In genomic region chr7:138845544-138846391, GRCm38 (mm10) we compare ENCODE assay signal across 8 mouse cellular contexts. TPM values are rescaled to one million over a fixed set of nuclear protein-coding genes. Genes with fewer than 3 reads are reported as not detected.
A peak's percentile ranks its signal among the peaks of the same experiment; 100 is the strongest.
DNase-seq lines count a peak whose midpoint lies in the region; ATAC-seq and TF ChIP-seq lines count a peak whose summit lies in the region.

Gene Ppp2r2d, plus strand, starts transcription at chr7:138846079.
Gene Mapk1ip1, minus strand, starts transcription at chr7:138846273.

- H3K27me3 ChIP-seq in MEL (ENCODE audit: control insufficient read depth in 1 of 2, insufficient read depth in 2 of 2, low read length in 2 of 2) = no peaks in the 10 kb centered on the region
- H3K27me3 ChIP-seq in cerebellum, adult 2 months (ENCODE audit: control insufficient read depth, insufficient read depth, low read length) = no peaks in the 10 kb centered on the region
- H3K27me3 ChIP-seq in forebrain, postnatal 0 days (ENCODE audit: insufficient read depth, low read length) = no peaks in the 10 kb centered on the region
- no peaks in the 10 kb centered on the region for H3K27me3 ChIP-seq in lung, embryonic 15.5 days

- peak within 1 kb of the TSS; percentile 91 for H3K27ac ChIP-seq in MEL (ENCODE audit: control insufficient read depth, low read depth, low read length)
- H3K27ac ChIP-seq in cerebellum, adult 2 months (ENCODE audit: insufficient read depth, low read length) = peak within 1 kb of the TSS; percentile 91
- peak within 1 kb of the TSS; percentile 98 for H3K27ac ChIP-seq in forebrain, postnatal 0 days (ENCODE audit: low read depth, low read length)
- peak within 1 kb of the TSS; percentile 97 for H3K27ac ChIP-seq in lung, embryonic 15.5 days

- H3K9me3 ChIP-seq in MEL (replicated peaks; ENCODE audit: insufficient read depth, low read length) = no peaks in the 10 kb centered on the region
- no peaks in the 10 kb centered on the region for H3K9me3 ChIP-seq in forebrain, postnatal 0 days (ENCODE audit: low read length)
- no peaks in the 10 kb centered on the region for H3K9me3 ChIP-seq in lung, embryonic 15.5 days

- peak; percentile 25 for TF ChIP-seq RAD21 in MEL (IDR thresholded peaks at IDR 0.05; ENCODE audit: low read depth, low read length)

- peak; percentile 59 to 84 (median 77) for TF ChIP-seq CTCF in MEL (IDR thresholded peaks at IDR 0.05 in 2 of 3, conservative IDR thresholded peaks at IDR 0.05 in 1 of 3; ENCODE audit: control insufficient read depth in 1 of 3, insufficient read depth in 1 of 3, low read depth in 2 of 3, low read length in 3 of 3, poor library complexity in 1 of 3, severe bottlenecking in 1 of 3)
- TF ChIP-seq CTCF in cerebellum, adult 2 months (IDR thresholded peaks at IDR 0.05; ENCODE audit: borderline replicate concordance, insufficient read depth, low read depth, low read length) = peak; percentile 65; the same call in 1 of the 2 replicates
- peak; percentile 82 for TF ChIP-seq CTCF in forebrain, postnatal 0 days (IDR thresholded peaks at IDR 0.05; ENCODE audit: low read depth)

- no peak; a peak in 1 of 4 replicates for TF ChIP-seq EP300 in MEL (IDR thresholded peaks at IDR 0.05; ENCODE audit: low read depth in 1 of 2, low read length in 2 of 2)

- peaks cover 9 to 21% of the 10 kb centered on the region in 2 experiments for H3K36me3 ChIP-seq in MEL (ENCODE audit: control insufficient read depth in 1 of 2, insufficient read depth in 2 of 2, low read length in 2 of 2)
- peaks cover 16% of the 10 kb centered on the region; the same call in 1 of the 2 replicates for H3K36me3 ChIP-seq in forebrain, postnatal 0 days (ENCODE audit: insufficient read depth)
- peaks cover 10% of the 10 kb centered on the region; the same call in 1 of the 2 replicates for H3K36me3 ChIP-seq in lung, embryonic 15.5 days

- peaks cover 37% of the 10 kb centered on the region for H3K79me2 ChIP-seq in MEL (ENCODE audit: control insufficient read depth, insufficient read depth, low read length, poor library complexity)

- peak within 1 kb of the TSS; percentile 96 for H3K9ac ChIP-seq in MEL (ENCODE audit: control insufficient read depth, low read depth, low read length, poor library complexity, severe bottlenecking)
- peak within 1 kb of the TSS; percentile 93 for H3K9ac ChIP-seq in forebrain, postnatal 0 days
- H3K9ac ChIP-seq in lung, embryonic 15.5 days = peak within 1 kb of the TSS; percentile 96

- peak; percentile 96 for DNase-seq in MEL (ENCODE audit: low read depth, low spot score)
- DNase-seq in cerebellum, adult 2 months = peak; percentile 96 to 98
- DNase-seq in forebrain, postnatal 0 days = peak; percentile 98
- DNase-seq in heart, postnatal 4 days = peak; percentile 98
- peak; percentile 91 to 94 for DNase-seq in layer of hippocampus, adult 8-10 months (ENCODE audit: low spot score in 2 of 2)
- DNase-seq in ovary, adult 18-20 months (ENCODE audit: low spot score) = peak; percentile 97
- DNase-seq in thymus, postnatal 0 days (ENCODE audit: low spot score) = peak; percentile 94

- peaks cover 0 to 26% of the 10 kb centered on the region in 2 experiments; a peak in 3 of 4 replicates for H3K4me1 ChIP-seq in MEL (ENCODE audit: control insufficient read depth in 1 of 2, insufficient read depth in 2 of 2, low read length in 2 of 2)
- H3K4me1 ChIP-seq in cerebellum, adult 2 months (ENCODE audit: control insufficient read depth, insufficient read depth, low read length) = peaks cover 21% of the 10 kb centered on the region
- H3K4me1 ChIP-seq in forebrain, postnatal 0 days (ENCODE audit: insufficient read depth) = peaks cover 35% of the 10 kb centered on the region
- peaks cover 32% of the 10 kb centered on the region for H3K4me1 ChIP-seq in lung, embryonic 15.5 days

- TF ChIP-seq POLR2A in MEL (IDR thresholded peaks at IDR 0.05; ENCODE audit: control insufficient read depth in 1 of 2, insufficient read depth in 1 of 2, low read depth in 1 of 2, low read length in 2 of 2, poor library complexity in 1 of 2) = peak; percentile 34 to 74; a peak in 3 of 4 replicates
- peak; percentile 95 for TF ChIP-seq POLR2A in cerebellum, adult 2 months (IDR thresholded peaks at IDR 0.05; ENCODE audit: borderline replicate concordance, insufficient read depth, low read length)

- peak within 1 kb of the TSS; percentile 88 for H3K4me2 ChIP-seq in forebrain, postnatal 0 days (ENCODE audit: low read depth)
- H3K4me2 ChIP-seq in lung, embryonic 15.5 days = peak within 1 kb of the TSS; percentile 86

- WGBS in cerebellum, adult 2 months = under 1% methylated on average over 51 of the region's 51 CpGs
- whole genome bisulfite sequencing in forebrain, postnatal 0 days = under 1% methylated on average over 51 of the region's 51 CpGs
- WGBS in lung, embryonic 15.5 days = under 1% methylated on average over 51 of the region's 51 CpGs

- ATAC-seq in forebrain, postnatal 0 days = peak; percentile 93
- peak; percentile 97 for ATAC-seq in lung, embryonic 15.5 days (ENCODE audit: borderline replicate concordance, extremely low read depth, low FRiP score, low TSS enrichment)

- peak within 1 kb of the TSS; percentile 87 to 99 for H3K4me3 ChIP-seq in MEL (ENCODE audit: control insufficient read depth in 1 of 2, insufficient read depth in 1 of 2, low read depth in 2 of 2, low read length in 2 of 2)
- H3K4me3 ChIP-seq in cerebellum, adult 2 months (replicated peaks; ENCODE audit: insufficient read depth, low read depth, low read length) = peak within 1 kb of the TSS; percentile 82
- peak within 1 kb of the TSS; percentile 99 for H3K4me3 ChIP-seq in forebrain, postnatal 0 days (ENCODE audit: low read depth, low read length)
- H3K4me3 ChIP-seq in lung, embryonic 15.5 days = peak within 1 kb of the TSS; percentile 98

TF ChIP-seq in MEL, 35 proteins besides CTCF, POLR2A, EP300 and RAD21:
- peak; percentile 47; the same call in 1 of the 2 replicates for TF ChIP-seq TCF12 (IDR thresholded peaks at IDR 0.05; ENCODE audit: low read depth, low read length)
- TF ChIP-seq GATA1 (IDR thresholded peaks at IDR 0.05; ENCODE audit: low read depth, low read length) = no peak
- TF ChIP-seq SMC3 (IDR thresholded peaks at IDR 0.05; ENCODE audit: low read depth, low read length) = peak; percentile 39
- peak; percentile 65 for TF ChIP-seq SIN3A (IDR thresholded peaks at IDR 0.05; ENCODE audit: low read length)
- 0 out of 2 replicates have a peak, but pooled peaks have one; percentile 35 for TF ChIP-seq ELF1 (IDR thresholded peaks at IDR 0.05; ENCODE audit: low read depth, low read length)
- peak; percentile 53 for TF ChIP-seq ETS1 (IDR thresholded peaks at IDR 0.05; ENCODE audit: low read depth, low read length)
- no peak; the same call in 1 of the 2 replicates for TF ChIP-seq MXI1 (IDR thresholded peaks at IDR 0.05; ENCODE audit: low read depth, low read length)
- peak; percentile 72 for TF ChIP-seq NELFE (IDR thresholded peaks at IDR 0.05; ENCODE audit: low read depth, low read length)
- no peak for TF ChIP-seq E2F4 (IDR thresholded peaks at IDR 0.05; ENCODE audit: borderline replicate concordance, low read depth, low read length)
- peak; percentile 65; the same call in 1 of the 2 replicates for TF ChIP-seq MAX (IDR thresholded peaks at IDR 0.05; ENCODE audit: low read length)
- peak; percentile 66; the same call in 1 of the 2 replicates for TF ChIP-seq POLR2AphosphoS2 (IDR thresholded peaks at IDR 0.05; ENCODE audit: low read length)
- peak; percentile 64; the same call in 1 of the 2 replicates for TF ChIP-seq KAT2A (conservative IDR thresholded peaks at IDR 0.05; ENCODE audit: low read depth, low read length)
- TF ChIP-seq HCFC1 (IDR thresholded peaks at IDR 0.05; ENCODE audit: low read depth, low read length) = peak; percentile 92
- TF ChIP-seq ZNF384 (IDR thresholded peaks at IDR 0.05; ENCODE audit: low read depth, low read length) = peak; percentile 16; the same call in 1 of the 2 replicates
- no peak; the same call in 1 of the 2 replicates for TF ChIP-seq JUND (IDR thresholded peaks at IDR 0.05; ENCODE audit: low read depth, low read length)
- TF ChIP-seq MEF2A (IDR thresholded peaks at IDR 0.05; ENCODE audit: extremely low read depth, insufficient replicate concordance, low read depth, low read length, poor library complexity, severe bottlenecking) = no peak
- TF ChIP-seq ZC3H11A (IDR thresholded peaks at IDR 0.05; ENCODE audit: low read depth, low read length) = peak; percentile 6; the same call in 1 of the 2 replicates
- TF ChIP-seq ZMIZ1 (IDR thresholded peaks at IDR 0.05; ENCODE audit: low read depth, low read length) = peak; percentile 69; the same call in 1 of the 2 replicates
- no peak for TF ChIP-seq CHD1 (IDR thresholded peaks at IDR 0.05; ENCODE audit: low read depth, low read length)
- TF ChIP-seq MAZ (IDR thresholded peaks at IDR 0.05; ENCODE audit: low read depth, low read length) = peak; percentile 89; the same call in 1 of the 2 replicates
- TF ChIP-seq NRF1 (IDR thresholded peaks at IDR 0.05; ENCODE audit: insufficient read depth, low read depth, low read length, poor library complexity, severe bottlenecking) = peak; percentile 87
TF ChIP-seq in MEL: peak in this region for 15.

RNA-seq across cellular contexts. Expression of gene Ppp2r2d, which starts in this region (rescaled TPM):
- total RNA-seq in MEL (2012; rRNA removed) = 29.8 and 30.9 TPM in 2 replicates
- polyA plus RNA-seq in MEL (2012; ENCODE audit: insufficient read depth in 1 of 2, insufficient read length in 2 of 2, low read depth in 1 of 2, low replicate concordance in 2 of 2, missing spikeins in 1 of 2) = 10 to 100 TPM in 1 of 2 experiments, not detected in 1; 46.6 TPM
- 70.0 and 74.9 TPM in 2 replicates for polyA plus RNA-seq in cerebellum, adult 2 months (2012; rRNA removed)
- 115 TPM in 2 replicates for total RNA-seq in forebrain, postnatal 0 days (2014; rRNA removed)
- polyA plus RNA-seq in forebrain, postnatal 0 days (2015; fragmentation: Nextera tagmentation; extraction: Ambion mirVana) = 90.3 and 99.4 TPM in 2 replicates
- total RNA-seq in heart, postnatal 4 days (2021) = 10 to 100 TPM; 55.6 to 59.7 TPM
- 10 to 100 TPM; 59.5 to 72.0 (median 61.3) TPM for total RNA-seq in layer of hippocampus, adult 8-10 months (2022)
- polyA plus RNA-seq in lung, embryonic 15.5 days (2015; fragmentation: Nextera tagmentation; extraction: Ambion mirVana) = 38.9 and 41.0 TPM in 2 replicates
- 26.5 and 32.3 TPM in 2 replicates for polyA plus RNA-seq in thymus, postnatal 0 days (2015; fragmentation: Nextera tagmentation; extraction: Ambion mirVana)

RNA-seq across cellular contexts. Expression of gene Mapk1ip1, which starts in this region (rescaled TPM):
- 2.1 and 2.8 TPM in 2 replicates for total RNA-seq in MEL (2012; rRNA removed)
- polyA plus RNA-seq in MEL (2012; ENCODE audit: insufficient read depth in 1 of 2, insufficient read length in 2 of 2, low read depth in 1 of 2, low replicate concordance in 2 of 2, missing spikeins in 1 of 2) = 10 to 100 TPM in 1 of 2 experiments, not detected in 1; 12.4 TPM
- polyA plus RNA-seq in cerebellum, adult 2 months (2012; rRNA removed) = 87.6 and 88.7 TPM in 2 replicates
- 34.8 and 35.1 TPM in 2 replicates for total RNA-seq in forebrain, postnatal 0 days (2014; rRNA removed)
- 31.9 and 34.1 TPM in 2 replicates for polyA plus RNA-seq in forebrain, postnatal 0 days (2015; fragmentation: Nextera tagmentation; extraction: Ambion mirVana)
- total RNA-seq in heart, postnatal 4 days (2021) = 10 to 100 TPM; 12.5 to 14.4 TPM
- total RNA-seq in layer of hippocampus, adult 8-10 months (2022) = 10 to 100 TPM; 41.9 to 66.2 (median 50.6) TPM
- 10.7 and 12.5 TPM in 2 replicates for polyA plus RNA-seq in lung, embryonic 15.5 days (2015; fragmentation: Nextera tagmentation; extraction: Ambion mirVana)
- polyA plus RNA-seq in thymus, postnatal 0 days (2015; fragmentation: Nextera tagmentation; extraction: Ambion mirVana) = 16.2 and 16.7 TPM in 2 replicates

Comparison
In these comparisons a context has a peak if more than half of its experiments do, and no peak if none do; other contexts are left out.
1. Peak in every context shown above with its lines: DNase-seq, ATAC-seq, H3K4me3 ChIP-seq and H3K27ac ChIP-seq.